Mouse (Mus musculus) neural tube, embryonic 13.5 days (tissue): ENCODE data around the gene Mme. TPM values are rescaled to one million over a fixed set of nuclear protein-coding genes. Genes with fewer than 3 reads are reported as not detected.
A peak's percentile ranks its signal among the peaks of the same experiment; 100 is the strongest.

Experiments used
- ATAC-seq: fragments of 200-750 bp; cut with Nextera tagmentation; 2 replicates; pipeline ENCODE4 v1.8.0; 2017; ENCODE audit warnings: low read depth, mild to moderate bottlenecking, moderate TSS enrichment, moderate library complexity
- H3K27ac ChIP-seq: fragments of 300-500 bp; sonication (generic); replicated peaks from 2 replicates; pipeline ENCODE4 v1.5.1; 2015; ENCODE audit warnings: moderate library complexity, mild to moderate bottlenecking, inconsistent platforms
- H3K27me3 ChIP-seq: fragments of 300-500 bp; sonication (generic); 2 replicates; pipeline ENCODE4 v1.6.1; 2015; ENCODE audit warnings: mild to moderate bottlenecking, inconsistent platforms
- H3K36me3 ChIP-seq: fragments of 300-500 bp; sonication (generic); 2 replicates; pipeline ENCODE4 v1.6.1; 2015; ENCODE audit warnings: mild to moderate bottlenecking, inconsistent platforms
- H3K4me1 ChIP-seq: fragments of 300-500 bp; sonication (generic); replicated peaks from 2 replicates; pipeline ENCODE4 v1.6.1; 2015; ENCODE audit warnings: inconsistent platforms
- H3K4me2 ChIP-seq: fragments of 300-500 bp; sonication (generic); 2 replicates; pipeline ENCODE4 v1.6.1; 2015; ENCODE audit warnings: inconsistent platforms, mild to moderate bottlenecking, moderate library complexity
- H3K4me3 ChIP-seq: fragments of 300-500 bp; sonication (generic); 2 replicates; pipeline ENCODE4 v1.5.1; 2015; ENCODE audit warnings: mild to moderate bottlenecking, inconsistent platforms
- H3K9ac ChIP-seq: fragments of 300-500 bp; sonication (generic); 2 replicates; pipeline ENCODE4 v1.6.1; 2015; ENCODE audit warnings: moderate library complexity, mild to moderate bottlenecking, inconsistent platforms
- H3K9me3 ChIP-seq: fragments of 300-500 bp; sonication (generic); 2 replicates; pipeline ENCODE4 v1.6.1; 2016; ENCODE audit warnings: inconsistent platforms
- WGBS: fragments of 180-500 bp; shearing (Covaris S2); methylation state at CpG from one replicate; pipeline ENCODE4 v1.1.7; 2015; 5-methylcytosine and 5-hydroxymethylcytosine counted together
- polyA plus RNA-seq: library from polyadenylated mRNA; unstranded; fragments of >200 nt; fragmentation: Nextera tagmentation; extraction: Ambion mirVana; gene quantifications from 2 replicates; pipeline ENCODE4 v1.2.1, GENCODE M21; 2015

Mme gene
- 3.9 and 5.3 TPM in 2 replicates for polyA plus RNA-seq

DNA sequence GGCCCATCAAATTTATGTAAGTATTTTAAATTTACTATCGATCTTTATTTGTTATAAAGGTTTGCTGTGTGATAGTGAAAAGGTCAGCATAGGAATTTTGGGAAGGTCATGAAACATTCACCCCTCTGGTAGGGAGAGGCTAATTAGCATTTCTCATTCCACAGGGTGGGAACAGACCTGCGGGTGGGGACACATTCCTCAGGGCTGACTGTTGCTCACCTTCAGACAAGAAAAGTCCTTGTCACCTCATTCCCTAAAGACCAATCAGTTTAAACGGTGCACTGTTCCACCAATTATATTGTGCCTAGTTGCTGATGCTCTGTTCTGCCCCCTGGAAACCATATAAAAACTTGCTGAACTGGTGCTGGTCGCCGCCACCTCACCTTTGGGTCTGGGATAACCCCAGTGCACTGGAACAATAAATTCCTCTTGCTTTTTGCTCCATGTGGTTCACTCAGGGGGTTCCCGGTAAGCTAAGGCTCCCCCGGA, at the start of gene Mme:
Gene Mme, plus strand, starts transcription at position 439 of the 489 bp plus-strand sequence.
- ATAC-seq, result no peak
- Histone ChIP-seq H3K9me3 (no peaks in the 10 kb centered on the region), H3K27me3 (no peaks in the 10 kb centered on the region), H3K4me3 (no peak within 1 kb of the TSS), H3K9ac (no peak within 1 kb of the TSS), H3K36me3 (no peaks in the 10 kb centered on the region), H3K4me2 (no peak within 1 kb of the TSS), H3K4me1 (no peaks in the 10 kb centered on the region), H3K27ac (no peak within 1 kb of the TSS)
- whole genome bisulfite sequencing, result 90% methylated on average over 7 of the region's 7 CpGs

DNA sequence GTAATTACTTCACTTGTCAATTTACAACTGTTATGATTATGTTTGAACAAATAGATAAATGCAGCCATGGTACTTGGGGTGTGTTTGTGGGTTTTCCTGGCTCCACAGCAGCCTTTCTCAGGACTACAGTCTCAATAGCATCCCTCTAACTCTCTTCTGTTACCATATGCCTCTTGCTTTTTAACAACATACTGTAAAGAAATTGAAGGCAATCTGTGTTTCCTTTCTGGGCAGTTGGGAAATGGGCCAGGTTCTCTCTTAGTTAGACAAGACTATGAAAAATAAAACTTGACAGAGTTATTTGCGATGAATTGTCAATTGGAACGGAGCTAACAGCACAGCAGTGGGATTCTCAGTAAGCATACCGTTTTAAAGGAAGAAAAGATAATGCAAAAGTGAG, 44.8 kb upstream of the Mme start:
- Histone ChIP-seq H3K9me3 (no peaks in the 10 kb centered on the region), H3K27me3 (no peaks in the 10 kb centered on the region), H3K27ac (no peak overlapping the region), H3K4me2 (no peak overlapping the region), H3K36me3 (no peaks in the 10 kb centered on the region), H3K4me1 (no peaks in the 10 kb centered on the region), H3K4me3 (no peak overlapping the region), H3K9ac (no peak overlapping the region)
- 72% methylated on average over 3 of the region's 3 CpGs for WGBS
- no peak for ATAC-seq

DNA sequence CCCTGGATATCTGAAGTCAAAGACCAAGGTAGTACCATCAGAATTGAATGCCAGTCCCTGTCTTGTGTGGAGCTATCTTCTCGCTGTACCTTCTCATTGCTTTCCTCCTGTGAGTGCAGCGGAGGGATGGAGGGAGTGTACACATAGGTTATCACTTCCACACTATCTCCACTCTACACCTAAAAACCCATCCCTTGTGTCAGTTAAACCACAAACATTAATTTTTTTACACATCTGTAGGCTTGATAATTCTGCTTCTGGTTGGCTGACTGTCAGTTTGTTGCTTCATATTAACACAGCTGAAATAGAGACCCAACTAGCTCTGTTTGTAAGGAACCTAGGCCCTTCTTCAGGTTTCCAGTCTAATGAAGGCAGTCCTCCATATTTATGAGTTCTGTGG, 43.3 kb upstream of the Mme start:
- Histone ChIP-seq H3K9me3 (no peaks in the 10 kb centered on the region), H3K27ac (no peak overlapping the region), H3K9ac (no peak overlapping the region), H3K4me1 (no peaks in the 10 kb centered on the region), H3K4me2 (no peak overlapping the region), H3K27me3 (no peaks in the 10 kb centered on the region), H3K36me3 (no peaks in the 10 kb centered on the region), H3K4me3 (no peak overlapping the region)
- no peak for ATAC-seq
- WGBS, result 98% methylated on average over 2 of the region's 2 CpGs

DNA sequence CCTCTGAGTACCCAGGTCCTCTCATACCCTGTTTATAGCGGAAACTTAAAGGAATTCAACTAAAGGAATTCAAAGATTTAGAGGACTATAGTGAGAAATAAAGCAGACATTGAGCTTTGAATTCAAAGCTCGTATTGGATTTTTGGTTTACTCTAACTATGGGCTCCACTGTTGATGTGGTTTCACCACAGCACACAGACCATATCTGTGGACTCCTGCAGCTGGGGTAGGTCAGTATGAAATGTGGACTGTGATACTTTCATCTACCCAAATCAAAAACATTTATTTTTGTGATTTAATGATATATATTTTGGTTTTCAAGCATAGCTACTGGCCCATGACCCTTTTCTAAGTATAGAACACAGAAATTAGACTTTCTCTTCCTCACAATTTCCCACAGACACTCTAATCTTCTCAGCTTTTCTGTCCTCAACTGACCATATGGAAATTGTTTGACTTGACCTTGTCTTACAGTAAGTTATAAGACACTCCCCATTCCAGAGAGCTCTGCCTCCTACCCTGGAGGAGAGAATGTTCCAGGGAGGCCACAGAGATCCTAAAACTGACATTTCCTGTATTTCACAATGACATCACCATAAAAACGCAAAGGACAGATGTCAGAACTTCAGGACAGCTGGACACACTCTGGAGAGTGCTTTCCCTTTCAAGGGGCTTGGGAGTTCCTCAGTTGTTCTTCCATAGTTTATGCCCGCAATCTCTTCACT, 19.3 kb upstream of the Mme start:
- no peaks in the 10 kb centered on the region for H3K9me3 ChIP-seq
- 89% methylated on average over 4 of the region's 4 CpGs for WGBS
- H3K4me1 ChIP-seq, result no peaks in the 10 kb centered on the region
- H3K27me3 ChIP-seq, result no peaks in the 10 kb centered on the region
- H3K4me2 ChIP-seq, result no peak overlapping the region
- H3K36me3 ChIP-seq, result no peaks in the 10 kb centered on the region
- no peak overlapping the region for H3K27ac ChIP-seq
- no peak for ATAC-seq
- no peak overlapping the region for H3K4me3 ChIP-seq
- H3K9ac ChIP-seq, result no peak overlapping the region

DNA sequence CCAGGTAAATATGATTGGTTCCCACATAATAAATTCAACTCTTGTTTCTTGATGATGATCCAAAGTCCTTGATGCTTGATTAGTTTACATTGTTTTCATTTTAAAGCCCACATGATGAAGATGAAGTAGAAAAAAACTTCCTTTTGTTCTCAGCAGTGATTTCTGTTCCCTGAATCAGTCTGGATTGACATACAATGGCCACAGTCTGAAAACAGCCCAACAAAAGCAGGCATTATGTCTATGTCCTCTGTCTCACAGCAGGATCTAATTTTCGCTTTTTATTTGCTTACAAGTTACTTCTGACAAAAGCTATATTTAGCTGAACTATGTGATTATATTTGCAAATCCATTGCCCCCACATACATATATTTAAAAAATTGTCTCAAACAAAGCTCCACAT, 17.7 kb upstream of the Mme start:
- no peak overlapping the region for H3K4me3 ChIP-seq
- H3K4me2 ChIP-seq, result no peak overlapping the region
- no peaks in the 10 kb centered on the region for H3K9me3 ChIP-seq
- H3K4me1 ChIP-seq, result no peaks in the 10 kb centered on the region
- no peaks in the 10 kb centered on the region for H3K27me3 ChIP-seq
- H3K36me3 ChIP-seq, result no peaks in the 10 kb centered on the region
- 21% methylated on average over 1 of the region's 1 CpGs for WGBS
- ATAC-seq, result no peak
- no peak overlapping the region for H3K27ac ChIP-seq
- H3K9ac ChIP-seq, result no peak overlapping the region

DNA sequence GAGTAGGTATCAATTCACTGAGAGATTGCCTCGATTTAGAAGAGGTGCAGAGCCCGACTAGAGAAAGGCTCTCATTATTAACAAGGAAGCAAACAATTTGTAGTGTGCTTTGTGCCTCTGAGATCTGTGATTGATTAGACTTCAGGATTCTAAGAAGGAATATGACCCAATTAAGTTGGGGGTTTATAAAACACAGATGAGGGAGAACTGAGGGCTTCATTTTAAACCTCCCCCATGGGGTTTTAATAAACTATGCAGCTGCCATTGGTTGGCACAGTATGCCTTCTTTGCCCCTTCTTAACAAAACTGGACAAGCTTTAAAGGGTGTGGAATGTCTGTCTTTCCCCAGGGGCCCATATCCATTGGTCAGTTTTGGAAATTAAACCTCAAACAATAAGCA, 5.4 kb upstream of the Mme start:
- WGBS, result 41% methylated on average over 2 of the region's 2 CpGs

DNA sequence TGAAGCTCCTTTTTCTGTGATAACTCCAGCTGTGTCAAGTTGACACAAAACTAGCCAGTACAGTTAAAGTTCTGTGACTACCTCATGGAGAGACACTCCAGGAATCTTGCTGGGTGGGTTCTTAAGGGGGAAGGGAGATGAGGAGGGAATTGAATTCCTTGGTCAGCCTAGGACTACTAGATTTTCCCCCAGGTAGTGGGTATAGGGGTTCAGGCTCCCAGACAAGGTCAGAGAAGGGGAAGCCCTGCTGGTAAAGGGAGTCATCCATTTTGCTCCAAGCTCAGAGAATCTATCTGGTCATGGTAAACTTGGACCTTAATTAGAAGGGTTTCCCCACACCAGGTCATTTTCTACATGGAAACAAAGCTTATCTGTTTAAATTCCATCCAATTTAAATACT, 2.4 kb downstream of the Mme start:
- Histone ChIP-seq H3K36me3 (no peaks in the 10 kb centered on the region), H3K9ac (no peak overlapping the region), H3K4me1 (no peaks in the 10 kb centered on the region), H3K4me2 (no peak overlapping the region), H3K27me3 (no peaks in the 10 kb centered on the region), H3K9me3 (no peaks in the 10 kb centered on the region), H3K4me3 (no peak overlapping the region), H3K27ac (no peak overlapping the region)
- no peak for ATAC-seq

More for the DNA sequence above, 5.4 kb upstream of the Mme start:
- no peak overlapping the region for H3K9ac ChIP-seq
- ATAC-seq, result no peak
- H3K36me3 ChIP-seq, result no peaks in the 10 kb centered on the region
- H3K4me3 ChIP-seq, result no peak overlapping the region
- no peaks in the 10 kb centered on the region for H3K27me3 ChIP-seq
- H3K4me1 ChIP-seq, result no peaks in the 10 kb centered on the region
- no peaks in the 10 kb centered on the region for H3K9me3 ChIP-seq
- no peak overlapping the region for H3K27ac ChIP-seq
- H3K4me2 ChIP-seq, result no peak overlapping the region

DNA sequence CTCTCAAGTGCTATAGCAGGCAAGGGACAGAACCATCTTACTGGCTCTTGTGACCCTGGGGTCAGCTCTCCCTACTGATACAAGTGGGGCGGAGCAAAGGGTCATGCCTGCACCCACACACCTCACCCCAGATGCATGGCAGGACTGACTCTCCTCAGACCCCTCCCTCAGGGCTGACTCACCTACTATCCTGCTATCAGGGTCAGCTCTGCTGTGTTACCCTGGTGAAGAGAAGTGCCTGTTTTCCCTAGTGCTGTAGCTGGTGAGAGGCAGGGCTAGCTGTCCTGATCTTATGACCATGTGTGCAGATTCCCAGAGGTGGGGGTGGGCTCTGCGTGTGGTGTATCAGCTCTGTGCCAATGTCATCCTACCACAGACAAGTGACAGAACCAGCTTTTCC, 30.8 kb downstream of the Mme start:
- Histone ChIP-seq H3K4me3 (no peak overlapping the region), H3K36me3 (no peaks in the 10 kb centered on the region), H3K27me3 (no peaks in the 10 kb centered on the region), H3K9me3 (no peaks in the 10 kb centered on the region), H3K4me2 (no peak overlapping the region), H3K9ac (no peak overlapping the region), H3K27ac (no peak overlapping the region), H3K4me1 (no peaks in the 10 kb centered on the region)
- ATAC-seq, result no peak
- 93% methylated on average over 2 of the region's 2 CpGs for WGBS

DNA sequence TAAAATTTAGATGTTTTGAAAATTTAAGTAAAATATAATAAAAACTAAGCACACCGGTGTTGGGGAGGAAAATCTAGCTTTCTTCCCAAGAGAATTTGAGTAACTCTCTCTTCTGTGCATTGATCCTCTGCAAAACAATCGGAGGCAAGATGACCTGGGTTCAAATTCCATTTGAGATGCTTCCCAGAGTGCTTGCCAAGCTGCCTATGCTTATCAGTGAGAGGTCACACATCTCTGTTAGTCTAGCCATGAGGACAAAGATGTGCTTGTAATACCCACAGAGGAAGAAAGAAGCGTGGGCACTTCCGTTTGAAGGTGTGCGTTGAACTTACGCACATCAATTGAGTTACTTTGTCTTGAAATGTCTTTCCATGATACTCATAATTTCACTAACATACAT, 53.0 kb downstream of the Mme start:
- Histone ChIP-seq H3K9me3 (no peaks in the 10 kb centered on the region), H3K4me3 (no peak overlapping the region), H3K4me1 (peaks cover 18% of the 10 kb centered on the region), H3K9ac (no peak overlapping the region), H3K27ac (no peak overlapping the region), H3K4me2 (peak overlapping the region; percentile 100; the same call in 1 of the 2 replicates), H3K36me3 (no peaks in the 10 kb centered on the region), H3K27me3 (peaks cover 24% of the 10 kb centered on the region)
- no peak for ATAC-seq
- WGBS, result 78% methylated on average over 6 of the region's 6 CpGs

DNA sequence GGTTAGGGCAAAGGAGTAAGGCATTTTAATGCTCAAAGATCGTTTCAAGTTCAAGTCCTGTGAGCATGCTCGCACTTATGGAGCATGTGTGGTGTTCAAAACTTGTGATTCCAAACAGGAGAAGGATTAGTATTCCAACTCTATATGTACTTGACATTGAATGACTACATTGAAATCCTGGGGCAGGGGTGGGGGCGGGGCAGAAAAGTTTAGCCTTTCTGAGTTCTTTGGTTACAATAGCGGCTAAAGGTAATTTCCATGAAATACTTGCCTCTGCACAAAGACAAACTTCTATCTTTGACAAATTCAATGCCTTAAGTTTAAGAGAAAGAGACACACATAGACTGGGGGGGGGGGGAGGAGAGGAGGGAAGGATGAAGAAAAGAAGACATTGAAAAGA, 53.5 kb downstream of the Mme start:
- peak overlapping the region; percentile 100 for H3K4me2 ChIP-seq
- no peaks in the 10 kb centered on the region for H3K9me3 ChIP-seq
- H3K4me3 ChIP-seq, result peak overlapping the region; percentile 77
- H3K27ac ChIP-seq, result no peak overlapping the region
- ATAC-seq, result no peak
- H3K9ac ChIP-seq, result peak overlapping the region; percentile 73; the same call in 1 of the 2 replicates
- WGBS, result 42% methylated on average over 4 of the region's 4 CpGs
- no peaks in the 10 kb centered on the region for H3K36me3 ChIP-seq
- H3K4me1 ChIP-seq, result peaks cover 18% of the 10 kb centered on the region
- H3K27me3 ChIP-seq, result peaks cover 24% of the 10 kb centered on the region

DNA sequence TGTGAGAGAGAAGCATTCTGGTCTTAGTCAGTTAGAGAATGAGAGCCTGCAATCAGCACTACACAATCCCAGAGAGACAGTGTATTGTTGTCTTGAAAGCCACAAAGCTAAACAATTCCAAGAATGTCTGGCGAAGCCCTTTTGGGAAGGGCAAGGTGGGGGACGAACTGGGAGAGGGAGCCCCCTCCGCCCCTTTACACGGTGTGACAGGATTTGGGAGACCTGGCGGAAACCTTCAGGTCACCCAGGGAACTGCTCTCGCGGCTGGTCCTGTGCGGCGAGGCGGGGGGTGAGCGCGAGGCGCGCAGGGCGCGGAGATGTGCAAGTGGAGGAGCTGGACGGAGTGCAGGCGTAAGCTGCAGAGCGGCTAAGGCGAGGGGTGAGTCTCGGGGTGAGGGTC, 53.9 kb downstream of the Mme start:
- peak overlapping the region; percentile 77 for H3K4me3 ChIP-seq
- H3K27me3 ChIP-seq, result peaks cover 24% of the 10 kb centered on the region
- H3K27ac ChIP-seq, result no peak overlapping the region
- H3K9me3 ChIP-seq, result no peaks in the 10 kb centered on the region
- H3K9ac ChIP-seq, result peak overlapping the region; percentile 73
- H3K4me1 ChIP-seq, result peaks cover 18% of the 10 kb centered on the region
- peak overlapping the region; percentile 100 for H3K4me2 ChIP-seq
- no peaks in the 10 kb centered on the region for H3K36me3 ChIP-seq
- WGBS, result 0% methylated on average over 17 of the region's 21 CpGs
- ATAC-seq, result peak; percentile 91

DNA sequence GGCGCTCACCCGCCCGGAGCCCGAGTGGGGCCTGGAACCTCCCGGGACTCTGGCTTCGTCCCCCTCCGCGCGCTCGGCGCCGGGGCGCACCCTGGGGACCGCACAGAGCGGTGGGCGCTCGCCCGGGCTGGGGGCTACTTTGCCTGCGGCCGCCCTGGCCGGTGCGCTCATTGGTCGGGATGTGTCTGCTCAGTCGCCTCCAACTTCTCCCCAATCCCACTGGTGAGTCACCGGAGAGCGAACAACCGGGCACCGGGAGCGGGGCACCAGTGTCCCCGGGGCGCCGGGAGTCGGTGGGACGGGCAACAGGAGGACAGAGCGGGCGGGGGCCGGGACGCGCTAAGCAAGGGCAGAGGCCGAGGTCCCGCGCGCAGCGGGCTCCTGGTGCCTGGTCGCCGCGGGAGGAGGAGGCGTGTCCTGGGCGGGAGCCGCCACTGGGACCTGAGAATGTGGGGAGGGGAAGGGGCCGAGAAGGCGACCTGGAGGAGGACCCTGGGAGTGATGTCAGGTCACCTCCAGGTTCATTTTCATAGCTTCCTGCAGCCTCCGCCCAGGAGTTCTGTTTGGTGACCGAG, 54.4 kb downstream of the Mme start:
- H3K4me2 ChIP-seq, result peak overlapping the region; percentile 100
- H3K27me3 ChIP-seq, result peaks cover 24% of the 10 kb centered on the region
- no peaks in the 10 kb centered on the region for H3K36me3 ChIP-seq
- under 1% methylated on average over 53 of the region's 54 CpGs for whole genome bisulfite sequencing
- H3K9me3 ChIP-seq, result no peaks in the 10 kb centered on the region
- no peak overlapping the region for H3K27ac ChIP-seq
- peak overlapping the region; percentile 73 for H3K9ac ChIP-seq
- peak overlapping the region; percentile 77 for H3K4me3 ChIP-seq
- peaks cover 18% of the 10 kb centered on the region for H3K4me1 ChIP-seq
- ATAC-seq, result no peak; the same call in none of the 2 replicates
